In the genomic region with DNA sequence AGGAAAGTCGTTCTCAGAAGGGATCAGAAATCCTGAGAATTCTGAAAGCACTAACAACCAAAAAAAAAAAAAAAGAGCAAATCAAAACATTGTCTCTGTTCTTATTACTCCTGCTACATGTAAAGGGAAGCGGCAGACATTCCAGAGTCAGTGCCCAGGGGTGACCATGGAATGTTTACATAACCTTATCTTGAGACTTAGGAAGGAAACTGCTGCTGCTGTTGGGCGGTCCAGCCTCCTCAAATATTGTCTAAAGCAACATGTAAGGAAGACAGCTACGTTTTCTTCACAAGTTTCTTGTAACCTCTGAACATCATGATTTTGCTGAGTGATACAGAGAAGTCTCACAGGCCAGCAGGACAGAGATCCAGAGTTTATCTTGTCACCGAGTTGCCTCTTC, we compare ENCODE assay signal across 12 mouse cellular contexts. TPM values are rescaled to one million over a fixed set of nuclear protein-coding genes. Genes with fewer than 3 reads are reported as not detected.
DNase-seq lines count a peak whose midpoint lies in the region; ATAC-seq and TF ChIP-seq lines count a peak whose summit lies in the region.
"Had no signal": no experiment of that assay in that cellular context is flagged by ENCODE, and none has a peak within 500 bp of the region (broad histone marks: within the 10 kb centered on the region; RNA-seq: fewer than 3 reads in every experiment).

No protein-coding gene starts in this region.

- H3K4me2 ChIP-seq in heart, embryonic 15.5 days, result no peak overlapping the region
- no peak overlapping the region for H3K4me2 ChIP-seq in forebrain, embryonic 11.5 days (ENCODE audit: low read depth, low read length, severe bottlenecking)

- no peak for TF ChIP-seq CTCF in spleen, adult 2 months (IDR thresholded peaks at IDR 0.05; ENCODE audit: extremely low read depth, insufficient read depth, insufficient read length, insufficient replicate concordance)

- H3K36me3 ChIP-seq in spleen, adult 2 months (ENCODE audit: control insufficient read depth, insufficient read depth, low read length), result no peaks in the 10 kb centered on the region
- H3K36me3 ChIP-seq in heart, embryonic 15.5 days, result no peaks in the 10 kb centered on the region
- H3K36me3 ChIP-seq in forebrain, embryonic 11.5 days (ENCODE audit: control insufficient read depth, insufficient read depth, low read length), result no peaks in the 10 kb centered on the region

- TF ChIP-seq POLR2A in spleen, adult 2 months (IDR thresholded peaks at IDR 0.05; ENCODE audit: low read depth, low read length), result no peak

- H3K9me3 ChIP-seq in heart, embryonic 15.5 days (replicated peaks), result no peaks in the 10 kb centered on the region
- H3K9me3 ChIP-seq in forebrain, embryonic 11.5 days (ENCODE audit: control insufficient read depth, low read length), result no peaks in the 10 kb centered on the region

- intact Hi-C loops in left cerebral cortex, postnatal 36 days (cut with DNase I), result no loop called here

- H3K27ac ChIP-seq in spleen, adult 2 months (ENCODE audit: insufficient read depth, low read length), result peak overlapping the region; percentile 83
- H3K27ac ChIP-seq in heart, embryonic 15.5 days, result peak overlapping the region; percentile 29; the same call in 1 of the 2 replicates
- no peak overlapping the region for H3K27ac ChIP-seq in forebrain, embryonic 11.5 days (ENCODE audit: low read depth, low read length)

- DNase-seq in spleen, adult 2 months (ENCODE audit: low read depth in 1 of 2, low spot score in 2 of 2), result no peak
- DNase-seq in spleen, postnatal 36 days (ENCODE audit: low spot score in 2 of 2), result no peak
- peak; percentile 37 to 57 for DNase-seq in kidney, postnatal 25 days
- peak; percentile 76 for DNase-seq in yolk sac, embryonic 10.5 days (ENCODE audit: low spot score)
- DNase-seq in forebrain, embryonic 11.5 days (ENCODE audit: low spot score), result no peak
- DNase-seq in frontal cortex, adult 2 months (ENCODE audit: extremely low spot score in 1 of 2, low spot score in 1 of 2), result no peak
- DNase-seq in left cerebral cortex, postnatal 36 days (ENCODE audit: low spot score in 2 of 2), result no peak

- ATAC-seq in heart, embryonic 15.5 days (replicated peaks; ENCODE audit: insufficient number of reproducible peaks, insufficient read depth, low FRiP score, low read depth), result peak; percentile 84
- ATAC-seq in forebrain, embryonic 11.5 days (replicated peaks; ENCODE audit: low FRiP score), result no peak

- WGBS in spleen, adult 2 months, result 60% methylated on average over 5 of the region's 5 CpGs
- WGBS in heart, embryonic 15.5 days, result 17% methylated on average over 5 of the region's 5 CpGs
- 74% methylated on average over 5 of the region's 5 CpGs for WGBS in forebrain, embryonic 11.5 days

- peaks cover 15% of the 10 kb centered on the region; the same call in 1 of the 2 replicates for H3K4me1 ChIP-seq in spleen, adult 2 months (ENCODE audit: control insufficient read depth, insufficient read depth, insufficient read length)
- peaks cover 10% of the 10 kb centered on the region for H3K4me1 ChIP-seq in heart, embryonic 15.5 days (replicated peaks)
- no peaks in the 10 kb centered on the region for H3K4me1 ChIP-seq in forebrain, embryonic 11.5 days (replicated peaks; ENCODE audit: control insufficient read depth, insufficient read depth, low read length)

- H3K9ac ChIP-seq in heart, embryonic 15.5 days, result no peak overlapping the region
- H3K9ac ChIP-seq in forebrain, embryonic 11.5 days (ENCODE audit: low read length), result no peak overlapping the region

- no peaks in the 10 kb centered on the region for H3K27me3 ChIP-seq in spleen, adult 2 months (ENCODE audit: control insufficient read depth, insufficient read depth, low read length)
- H3K27me3 ChIP-seq in heart, embryonic 15.5 days, result no peaks in the 10 kb centered on the region
- no peaks in the 10 kb centered on the region for H3K27me3 ChIP-seq in forebrain, embryonic 11.5 days (ENCODE audit: control insufficient read depth, insufficient read depth, low read length)

- H3K4me3 ChIP-seq in spleen, adult 2 months (ENCODE audit: extremely low read depth, insufficient read depth, insufficient read length), result no peak overlapping the region
- H3K4me3 ChIP-seq in heart, embryonic 15.5 days, result no peak overlapping the region
- no peak overlapping the region for H3K4me3 ChIP-seq in forebrain, embryonic 11.5 days (ENCODE audit: low read depth, low read length)

RNA-seq across cellular contexts. Expression of a gene that starts 8.0 kb away (rescaled TPM):
- 5.1 and 11.8 TPM in 2 replicates for polyA plus RNA-seq in spleen, adult 2 months (2012; rRNA removed)
- polyA plus RNA-seq in heart, embryonic 15.5 days (2015; fragmentation: Nextera tagmentation; extraction: Ambion mirVana), result 6.0 and 6.2 TPM in 2 replicates
- polyA plus RNA-seq in forebrain, embryonic 11.5 days (2014; fragmentation: Nextera tagmentation; extraction: Ambion mirVana), result 17.5 and 19.8 TPM in 2 replicates
- polyA plus RNA-seq in frontal cortex, adult 2 months (2012; rRNA removed), result 23.1 and 24.1 TPM in 2 replicates
- total RNA-seq in left cerebral cortex, postnatal 36 days (2021), result 10 to 100 TPM; 59.9 to 68.9 TPM

RNA-seq across cellular contexts. Expression of a gene that starts 36.5 kb away (rescaled TPM):
- polyA plus RNA-seq in spleen, adult 2 months (2012; rRNA removed), result not detected in 2 replicates
- polyA plus RNA-seq in heart, embryonic 15.5 days (2015; fragmentation: Nextera tagmentation; extraction: Ambion mirVana), result not detected in 2 replicates
- not detected in 2 replicates for polyA plus RNA-seq in forebrain, embryonic 11.5 days (2014; fragmentation: Nextera tagmentation; extraction: Ambion mirVana)
- not detected in 2 replicates for polyA plus RNA-seq in frontal cortex, adult 2 months (2012; rRNA removed)
- total RNA-seq in left cerebral cortex, postnatal 36 days (2021), result not detected
- total RNA-seq: layer of hippocampus, adult 18-20 months; MEL had no signal
- polyA plus RNA-seq: liver, embryonic 16.5 days; testis, adult 2 months had no signal

RNA-seq across cellular contexts. Expression of a gene that starts 46.2 kb away (rescaled TPM):
- polyA plus RNA-seq in spleen, adult 2 months (2012; rRNA removed), result 3.0 and 4.5 TPM in 2 replicates
- 12.7 and 13.7 TPM in 2 replicates for polyA plus RNA-seq in heart, embryonic 15.5 days (2015; fragmentation: Nextera tagmentation; extraction: Ambion mirVana)
- polyA plus RNA-seq in forebrain, embryonic 11.5 days (2014; fragmentation: Nextera tagmentation; extraction: Ambion mirVana), result 9.6 and 10.2 TPM in 2 replicates
- polyA plus RNA-seq in frontal cortex, adult 2 months (2012; rRNA removed), result 5.6 and 6.2 TPM in 2 replicates
- 1 to 10 TPM; 1.7 to 2.5 TPM for total RNA-seq in left cerebral cortex, postnatal 36 days (2021)

Comparison
In these comparisons a context has a peak if more than half of its experiments do, and no peak if none do; other contexts are left out.
1. DNase-seq: peak in kidney, postnatal 25 days (2 of 2) and yolk sac, embryonic 10.5 days (single experiment); none in spleen, adult 2 months (0 of 2), spleen, postnatal 36 days (0 of 2), forebrain, embryonic 11.5 days (single experiment), frontal cortex, adult 2 months (0 of 2) and left cerebral cortex, postnatal 36 days (0 of 2).